Mouse (Mus musculus) hindbrain, postnatal 0 days (tissue): ENCODE results near the gene Cdc26. TPM values are rescaled to one million over a fixed set of nuclear protein-coding genes. Genes with fewer than 3 reads are reported as not detected.

ENCODE experiments used
- ATAC-seq: fragments of 200-750 bp; cut with Nextera tagmentation; 2 replicates; pipeline ENCODE4 v1.8.0; 2017; ENCODE audit warnings: mild to moderate bottlenecking, moderate TSS enrichment, moderate library complexity
- DNase-seq: peaks from one replicate; pipeline ENCODE4 v3.0.0-alpha.2; 2015; ENCODE audit warnings: low spot score
- H3K27ac ChIP-seq: fragments of 300-500 bp; sonication (generic); 2 replicates; pipeline ENCODE4 v1.5.1; 2014; ENCODE audit warnings: mild to moderate bottlenecking
- H3K27me3 ChIP-seq: fragments of 300-500 bp; sonication (generic); 2 replicates; pipeline ENCODE4 v1.6.1; 2014; ENCODE audit warnings: low read length, mixed read lengths; ENCODE audit not compliant: insufficient read depth
- H3K36me3 ChIP-seq: fragments of 300-500 bp; sonication (generic); 2 replicates; pipeline ENCODE4 v1.6.1; 2014; ENCODE audit warnings: low read length, mixed read lengths; ENCODE audit not compliant: insufficient read depth
- H3K4me1 ChIP-seq: fragments of 300-500 bp; sonication (generic); 2 replicates; pipeline ENCODE4 v1.6.1; 2014; ENCODE audit warnings: antibody characterized with exemption, low read length, mixed read lengths; ENCODE audit not compliant: insufficient read depth
- H3K4me2 ChIP-seq: fragments of 300-500 bp; sonication (generic); 2 replicates; pipeline ENCODE4 v1.6.1; 2014; ENCODE audit warnings: low read depth, mild to moderate bottlenecking, low read length, moderate library complexity, mixed read lengths
- H3K4me3 ChIP-seq: fragments of 300-500 bp; sonication (generic); 2 replicates; pipeline ENCODE4 v1.5.1; 2014; ENCODE audit warnings: low read length
- H3K9ac ChIP-seq: fragments of 300-500 bp; sonication (generic); replicated peaks from 2 replicates; pipeline ENCODE4 v1.6.1; 2014; ENCODE audit warnings: mild to moderate bottlenecking, low read length, moderate library complexity, mixed read lengths
- H3K9me3 ChIP-seq: fragments of 300-500 bp; sonication (generic); 2 replicates; pipeline ENCODE4 v1.6.1; 2016; ENCODE audit warnings: low read length, mixed read lengths
- CTCF ChIP-seq: IDR thresholded peaks from 2 replicates; pipeline ENCODE4 v1.5.1; 2016; ENCODE audit warnings: antibody characterized with exemption, control low read depth, low read depth
- WGBS: fragments of 180-500 bp; shearing (Covaris S2); extraction: QIAGEN DNeasy Blood & Tissue Kit; methylation state at CpG from one replicate; pipeline ENCODE4 v1.1.7; 2014; 5-methylcytosine and 5-hydroxymethylcytosine counted together
- polyA plus RNA-seq: library from polyadenylated mRNA; unstranded; fragments of >200 nt; fragmentation: Nextera tagmentation; extraction: Ambion mirVana; gene quantifications from 2 replicates; pipeline ENCODE4 v1.2.1, GENCODE M21; 2015
- total RNA-seq: library from RNA; depleted of rRNA; stranded (reverse); fragments of >200 nt; gene quantifications from 2 replicates; pipeline ENCODE4 v1.2.3, GENCODE M21; 2014

The Cdc26 gene
- total and polyA plus RNA-seq, 2 experiments from 2014 or later = 30.1 to 75.2 TPM

DNA sequence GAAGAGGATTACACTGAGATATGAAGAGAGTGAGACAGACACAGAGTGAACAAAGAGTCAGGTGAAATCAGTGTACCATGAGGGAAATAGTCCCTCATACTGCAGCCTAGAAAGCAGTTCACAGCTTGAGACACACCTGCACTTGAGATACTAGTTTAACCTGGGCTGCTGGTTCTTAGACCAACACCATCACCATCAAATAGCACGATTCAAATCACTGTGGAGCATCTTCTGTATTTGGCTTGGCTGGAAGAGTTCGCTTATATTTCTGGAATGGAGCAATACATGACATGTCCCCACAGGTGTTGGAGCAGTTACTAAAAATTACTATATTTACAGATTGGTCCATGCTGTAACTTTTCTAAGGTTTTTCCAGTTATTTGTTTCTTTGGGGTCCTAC, 32.3 kb downstream of the Cdc26 start:
- 91% methylated on average over 2 of the region's 2 CpGs for WGBS
- no peak overlapping the region for H3K4me3 ChIP-seq
- H3K27me3 ChIP-seq = no peaks in the 10 kb centered on the region
- H3K36me3 ChIP-seq = no peaks in the 10 kb centered on the region
- DNase-seq (no peak), ATAC-seq (no peak)
- H3K9ac ChIP-seq = no peak overlapping the region
- no peaks in the 10 kb centered on the region for H3K4me1 ChIP-seq
- H3K27ac ChIP-seq = no peak overlapping the region
- H3K4me2 ChIP-seq = no peak overlapping the region
- no peaks in the 10 kb centered on the region for H3K9me3 ChIP-seq
- TF ChIP-seq CTCF = no peak

DNA sequence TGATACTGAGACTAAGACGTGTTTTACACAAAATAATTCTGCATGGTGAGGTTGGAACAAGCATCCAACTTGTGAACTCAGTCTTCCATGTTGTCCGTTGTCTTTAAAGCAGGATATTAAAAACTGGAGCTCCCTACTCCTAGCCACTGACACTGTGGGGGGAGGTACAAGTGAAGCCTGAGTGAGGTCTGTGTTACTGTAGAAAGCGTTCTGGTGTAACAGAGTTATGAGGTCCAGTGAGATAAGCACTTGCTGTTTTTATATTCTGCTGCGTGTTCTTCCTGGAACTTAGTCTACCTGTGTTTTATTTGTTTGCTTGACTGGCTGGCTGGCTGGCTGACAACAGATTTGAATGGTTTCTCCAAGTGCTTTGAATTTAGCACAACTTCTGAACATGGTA, 34.1 kb downstream of the Cdc26 start:
- no peak overlapping the region for H3K4me3 ChIP-seq
- H3K4me2 ChIP-seq = no peak overlapping the region
- ATAC-seq (no peak), DNase-seq (no peak)
- no peaks in the 10 kb centered on the region for H3K27me3 ChIP-seq
- no peaks in the 10 kb centered on the region for H3K9me3 ChIP-seq
- no peaks in the 10 kb centered on the region for H3K36me3 ChIP-seq
- H3K27ac ChIP-seq = no peak overlapping the region
- no peak for TF ChIP-seq CTCF
- H3K4me1 ChIP-seq = no peaks in the 10 kb centered on the region
- no peak overlapping the region for H3K9ac ChIP-seq
- WGBS = 75% methylated on average over 4 of the region's 4 CpGs

DNA sequence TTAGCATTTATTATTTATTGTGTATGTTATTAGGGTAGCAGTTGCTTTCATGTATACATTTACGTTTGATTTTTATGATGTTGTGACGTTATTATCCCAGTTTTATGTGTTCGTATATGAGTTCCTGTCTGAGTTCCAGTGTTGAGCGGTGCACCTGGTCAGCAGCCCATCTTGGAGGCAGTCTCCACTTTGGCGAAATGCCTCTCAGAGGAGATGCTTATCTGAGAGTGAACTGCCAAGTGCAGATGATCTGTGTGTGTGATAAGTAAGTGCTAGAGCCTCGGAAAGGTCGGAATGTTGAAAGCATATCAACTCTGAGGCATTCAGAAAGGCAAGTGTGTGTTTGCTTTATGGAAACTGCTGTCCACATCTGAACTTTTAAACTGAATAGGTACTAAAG, 34.8 kb downstream of the Cdc26 start:
- Histone ChIP-seq H3K4me3 (no peak overlapping the region), H3K27ac (no peak overlapping the region), H3K9me3 (no peaks in the 10 kb centered on the region), H3K4me1 (no peaks in the 10 kb centered on the region), H3K9ac (no peak overlapping the region), H3K36me3 (no peaks in the 10 kb centered on the region), H3K4me2 (no peak overlapping the region), H3K27me3 (no peaks in the 10 kb centered on the region)
- WGBS = 88% methylated on average over 7 of the region's 7 CpGs
- ATAC-seq (no peak), DNase-seq (no peak)
- TF ChIP-seq CTCF = no peak

DNA sequence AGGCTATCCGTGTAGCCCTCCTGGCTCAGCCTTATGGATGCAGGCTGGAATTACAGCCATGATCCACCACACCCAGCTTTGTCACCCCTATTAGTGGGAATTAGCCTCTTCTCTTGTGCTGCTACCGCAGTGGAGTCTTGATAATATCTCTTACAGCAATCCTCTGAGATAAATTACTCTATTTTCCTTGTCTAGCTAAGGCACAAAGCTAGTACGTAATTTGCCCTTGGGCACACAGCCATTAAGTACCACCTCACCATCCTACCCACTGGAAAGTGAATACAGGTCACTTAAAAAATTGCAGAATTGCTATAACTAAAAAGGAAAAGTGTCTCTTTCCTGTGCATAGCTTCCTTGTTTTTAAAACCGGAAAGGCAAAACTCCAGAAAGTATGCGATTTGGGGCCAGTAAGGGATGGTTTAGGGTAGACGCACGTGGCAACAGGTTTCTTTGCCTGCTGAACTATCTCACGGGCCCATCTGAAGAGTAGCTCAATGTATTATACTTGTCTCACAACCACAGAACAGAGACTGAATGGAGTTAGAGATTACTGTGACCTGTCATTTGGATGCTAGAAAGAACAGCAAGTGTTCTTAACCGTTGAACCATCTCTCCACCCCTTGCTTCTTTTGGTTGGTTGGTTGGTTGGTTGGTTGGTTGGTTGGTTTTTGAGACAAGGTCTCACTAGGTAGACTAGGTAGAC, 35.5 kb downstream of the Cdc26 start:
- H3K4me2 ChIP-seq = no peak overlapping the region
- no peaks in the 10 kb centered on the region for H3K9me3 ChIP-seq
- no peak overlapping the region for H3K27ac ChIP-seq
- H3K4me3 ChIP-seq = no peak overlapping the region
- 89% methylated on average over 9 of the region's 9 CpGs for WGBS
- TF ChIP-seq CTCF = no peak
- H3K9ac ChIP-seq = no peak overlapping the region
- no peaks in the 10 kb centered on the region for H3K36me3 ChIP-seq
- H3K4me1 ChIP-seq = no peaks in the 10 kb centered on the region
- ATAC-seq = no peak
- H3K27me3 ChIP-seq = no peaks in the 10 kb centered on the region
- DNase-seq = no peak

DNA sequence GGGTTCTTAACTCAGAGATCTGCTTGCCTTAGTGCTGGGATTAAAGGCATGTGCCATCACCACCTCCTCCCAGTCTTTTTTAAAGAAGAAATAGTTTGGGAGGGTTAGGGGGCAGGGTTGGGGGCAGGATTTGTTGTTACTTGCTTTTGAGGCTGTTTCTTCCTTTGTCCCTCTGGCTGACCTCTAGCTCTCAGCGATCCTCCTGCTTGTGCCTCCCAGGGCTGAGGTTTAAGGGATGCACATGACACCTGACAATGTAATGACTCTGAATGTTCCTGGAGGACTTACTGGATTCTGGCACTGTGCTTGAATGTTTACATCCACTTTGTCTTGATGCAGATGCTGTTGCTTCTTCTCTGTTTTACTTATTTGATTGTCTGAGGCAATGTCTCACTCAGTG, 36.0 kb downstream of the Cdc26 start:
- Histone ChIP-seq H3K27ac (no peak overlapping the region), H3K4me3 (no peak overlapping the region), H3K4me2 (no peak overlapping the region), H3K9me3 (no peaks in the 10 kb centered on the region), H3K9ac (no peak overlapping the region), H3K4me1 (no peaks in the 10 kb centered on the region), H3K36me3 (no peaks in the 10 kb centered on the region), H3K27me3 (no peaks in the 10 kb centered on the region)
- TF ChIP-seq CTCF = no peak
- 13% methylated on average over 1 of the region's 1 CpGs for WGBS
- DNase-seq = no peak
- no peak for ATAC-seq

DNA sequence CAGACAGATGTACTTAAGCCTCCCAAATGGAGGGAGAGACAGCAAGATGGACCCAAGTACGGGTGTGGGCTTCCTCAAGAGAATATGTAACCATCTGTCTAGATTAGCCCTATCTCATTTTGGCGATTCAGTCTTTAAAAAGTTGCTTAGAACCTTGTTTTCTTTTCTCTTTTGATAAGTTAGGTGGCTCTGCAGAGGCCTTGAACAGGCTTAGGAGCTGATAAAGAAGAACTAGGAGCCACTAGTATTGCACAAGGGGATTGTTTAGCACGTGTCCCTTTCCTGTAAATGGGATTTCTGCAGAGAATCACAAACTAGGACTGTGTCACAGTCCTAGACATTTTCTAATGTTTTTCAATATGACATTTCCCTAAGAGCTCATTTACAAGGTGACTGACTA, 39.4 kb downstream of the Cdc26 start:
- H3K4me1 ChIP-seq = no peaks in the 10 kb centered on the region
- 83% methylated on average over 3 of the region's 3 CpGs for WGBS
- H3K9me3 ChIP-seq = no peaks in the 10 kb centered on the region
- no peak overlapping the region for H3K9ac ChIP-seq
- DNase-seq (no peak), ATAC-seq (no peak)
- TF ChIP-seq CTCF = no peak
- H3K4me3 ChIP-seq = no peak overlapping the region
- no peak overlapping the region for H3K4me2 ChIP-seq
- H3K27ac ChIP-seq = no peak overlapping the region
- H3K27me3 ChIP-seq = no peaks in the 10 kb centered on the region
- no peaks in the 10 kb centered on the region for H3K36me3 ChIP-seq

DNA sequence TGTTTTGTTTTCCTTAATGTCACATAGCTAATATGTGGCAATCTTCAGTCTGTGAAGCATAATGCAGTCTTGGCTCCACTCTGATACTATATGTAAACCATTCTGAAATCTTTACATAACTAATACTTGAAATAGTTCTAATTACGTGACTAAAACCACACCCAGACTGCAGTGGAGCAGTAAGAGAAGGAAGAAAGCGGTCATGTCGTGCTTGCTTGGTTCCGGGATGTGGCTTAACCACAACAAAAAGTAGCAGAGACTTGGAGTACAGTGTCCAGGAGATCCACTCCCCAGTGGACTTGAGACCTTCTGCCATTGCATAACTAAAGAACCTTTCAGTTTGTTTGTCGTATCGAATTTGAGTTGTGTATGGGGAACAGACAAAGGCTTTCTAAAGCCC, 40.9 kb downstream of the Cdc26 start:
- no peak overlapping the region for H3K27ac ChIP-seq
- ATAC-seq (no peak), DNase-seq (no peak)
- H3K36me3 ChIP-seq = no peaks in the 10 kb centered on the region
- H3K4me1 ChIP-seq = no peaks in the 10 kb centered on the region
- H3K4me3 ChIP-seq = no peak overlapping the region
- H3K9ac ChIP-seq = no peak overlapping the region
- WGBS = 89% methylated on average over 6 of the region's 6 CpGs
- H3K9me3 ChIP-seq = no peaks in the 10 kb centered on the region
- H3K27me3 ChIP-seq = no peaks in the 10 kb centered on the region
- no peak overlapping the region for H3K4me2 ChIP-seq
- no peak for TF ChIP-seq CTCF
